Mouse (Mus musculus) liver (tissue): ENCODE measurements around the gene Gm21425.
"Not testable (repeated sequence)": the region's sequence is repeated elsewhere in the genome, so short reads cannot be mapped to it uniquely, and the experiment has no call there.

Experiments used
- DNase-seq: peaks from one replicate; pipeline ENCODE4 v3.0.0-alpha.2; 2020; ENCODE audit warnings: mixed read lengths

The Gm21425 gene

GRCm38 (mm10) chrY:13161668-13162067 lies at the start of gene Gm21425:
Gene Gm21425 (plus strand): TSS chrY:13161968.
- DNase-seq, result not testable (repeated sequence)

- not testable (repeated sequence) for DNase-seq
Measured at GRCm38 (mm10) chrY:13133392-13133791, 28.4 kb upstream of the Gm21425 start, which contains the start of gene Gm21891. Gene Gm21891 (minus strand): TSS chrY:13133492.
